Mouse (Mus musculus): ENCODE data around the gene Fam207a. TPM values are rescaled to one million over a fixed set of nuclear protein-coding genes. Genes with fewer than 3 reads are reported as not detected.

Gene Fam207a
- 23.2 and 24.5 TPM in 2 replicates for polyA plus RNA-seq (2015; fragmentation: Nextera tagmentation; extraction: Ambion mirVana)

- H3K9me3 ChIP-seq (replicated peaks; ENCODE audit: control insufficient read depth, low read length), result no peaks in the 10 kb centered on the region
- H3K4me1 ChIP-seq (ENCODE audit: control insufficient read depth, insufficient read depth, low read length), result peaks cover 16% of the 10 kb centered on the region
- ATAC-seq (replicated peaks; ENCODE audit: extremely low read depth, insufficient read depth, low FRiP score), result peak; percentile 88
- H3K27me3 ChIP-seq (ENCODE audit: control insufficient read depth, insufficient read depth, low read length), result no peaks in the 10 kb centered on the region
- peak within 1 kb of the TSS; percentile 81 for H3K27ac ChIP-seq (ENCODE audit: low read length)
- 1% methylated on average over 75 of the region's 75 CpGs for WGBS
- peak within 1 kb of the TSS; percentile 91 for H3K4me2 ChIP-seq (ENCODE audit: low read depth, low read length)
- peak within 1 kb of the TSS; percentile 81 for H3K4me3 ChIP-seq (ENCODE audit: low read length)
- peak within 1 kb of the TSS; percentile 96 for H3K9ac ChIP-seq (ENCODE audit: low read length)
- H3K36me3 ChIP-seq (ENCODE audit: control insufficient read depth, insufficient read depth), result peaks cover 18% of the 10 kb centered on the region
Observed at GRCm38 (mm10) chr10:77515385-77516348, at the start of gene Fam207a. Gene Fam207a (minus strand): TSS chr10:77515785.

DNA sequence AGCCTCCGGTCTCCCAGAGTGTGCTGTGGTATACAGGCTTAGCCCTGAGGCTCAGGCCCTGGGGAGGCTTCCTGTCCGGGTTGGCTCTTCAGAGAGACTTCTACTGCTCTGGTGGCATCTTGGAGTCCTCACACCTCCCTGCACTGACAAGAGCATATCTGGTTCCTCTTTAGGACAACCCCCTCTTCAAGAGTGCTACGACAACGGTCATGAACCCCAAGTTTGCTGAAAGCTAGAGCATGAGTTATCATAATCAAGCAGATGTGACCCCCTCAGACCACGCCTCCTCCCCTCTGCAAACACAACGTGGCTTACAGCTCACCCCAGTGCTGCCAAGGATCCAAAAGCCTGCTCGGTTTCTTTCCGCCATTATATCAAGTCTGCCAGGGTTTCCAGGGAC lies 49.4 kb upstream of the Fam207a start:
- H3K9ac ChIP-seq (ENCODE audit: low read length), result no peak overlapping the region
- H3K36me3 ChIP-seq (ENCODE audit: control insufficient read depth, insufficient read depth), result no peaks in the 10 kb centered on the region
- H3K27ac ChIP-seq (ENCODE audit: low read length), result no peak overlapping the region
- H3K9me3 ChIP-seq (replicated peaks; ENCODE audit: control insufficient read depth, low read length), result no peaks in the 10 kb centered on the region
- no peak overlapping the region for H3K4me2 ChIP-seq (ENCODE audit: low read depth, low read length)
- H3K4me1 ChIP-seq (ENCODE audit: control insufficient read depth, insufficient read depth, low read length), result no peaks in the 10 kb centered on the region
- WGBS, result 65% methylated on average over 8 of the region's 8 CpGs
- ATAC-seq (replicated peaks; ENCODE audit: extremely low read depth, insufficient read depth, low FRiP score), result no peak
- no peak overlapping the region for H3K4me3 ChIP-seq (ENCODE audit: low read length)
- no peaks in the 10 kb centered on the region for H3K27me3 ChIP-seq (ENCODE audit: control insufficient read depth, insufficient read depth, low read length)

GRCm38 (mm10) chr10:77561508-77561907 lies 45.9 kb upstream of the Fam207a start:
- WGBS, result 63% methylated on average over 2 of the region's 2 CpGs
- Histone ChIP-seq H3K27ac (ENCODE audit: low read length) (no peak overlapping the region), H3K9ac (ENCODE audit: low read length) (no peak overlapping the region), H3K36me3 (ENCODE audit: control insufficient read depth, insufficient read depth) (no peaks in the 10 kb centered on the region), H3K4me3 (ENCODE audit: low read length) (no peak overlapping the region), H3K9me3 (replicated peaks; ENCODE audit: control insufficient read depth, low read length) (no peaks in the 10 kb centered on the region), H3K4me2 (ENCODE audit: low read depth, low read length) (no peak overlapping the region), H3K27me3 (ENCODE audit: control insufficient read depth, insufficient read depth, low read length) (no peaks in the 10 kb centered on the region), H3K4me1 (ENCODE audit: control insufficient read depth, insufficient read depth, low read length) (no peaks in the 10 kb centered on the region)
- ATAC-seq (replicated peaks; ENCODE audit: extremely low read depth, insufficient read depth, low FRiP score), result no peak

GRCm38 (mm10) chr10:77560830-77561229 lies 45.2 kb upstream of the Fam207a start:
- Histone ChIP-seq H3K36me3 (ENCODE audit: control insufficient read depth, insufficient read depth) (no peaks in the 10 kb centered on the region), H3K4me1 (ENCODE audit: control insufficient read depth, insufficient read depth, low read length) (no peaks in the 10 kb centered on the region), H3K27ac (ENCODE audit: low read length) (no peak overlapping the region), H3K9me3 (replicated peaks; ENCODE audit: control insufficient read depth, low read length) (no peaks in the 10 kb centered on the region), H3K9ac (ENCODE audit: low read length) (no peak overlapping the region), H3K4me2 (ENCODE audit: low read depth, low read length) (no peak overlapping the region), H3K27me3 (ENCODE audit: control insufficient read depth, insufficient read depth, low read length) (no peaks in the 10 kb centered on the region), H3K4me3 (ENCODE audit: low read length) (no peak overlapping the region)
- ATAC-seq (replicated peaks; ENCODE audit: extremely low read depth, insufficient read depth, low FRiP score), result no peak
- 63% methylated on average over 9 of the region's 9 CpGs for WGBS

DNA sequence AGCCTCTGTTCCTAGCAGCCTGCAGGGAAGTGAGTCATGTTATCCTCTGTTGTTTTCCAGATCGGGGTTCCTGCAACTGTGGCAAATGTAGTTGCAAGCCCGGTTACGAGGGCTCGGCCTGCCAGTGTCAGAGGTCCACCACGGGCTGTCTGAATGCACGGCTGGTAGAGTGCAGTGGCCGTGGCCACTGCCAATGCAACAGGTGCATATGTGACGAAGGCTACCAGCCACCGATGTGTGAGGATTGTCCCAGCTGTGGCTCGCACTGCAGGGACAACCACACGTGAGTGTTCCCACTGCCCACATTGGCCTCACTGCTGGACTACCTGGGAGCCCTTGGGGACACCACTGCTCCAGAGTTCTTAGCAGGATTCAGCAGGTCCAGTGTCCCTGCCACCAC lies 44.5 kb upstream of the Fam207a start:
- Histone ChIP-seq H3K9ac (ENCODE audit: low read length) (no peak overlapping the region), H3K4me1 (ENCODE audit: control insufficient read depth, insufficient read depth, low read length) (no peaks in the 10 kb centered on the region), H3K27ac (ENCODE audit: low read length) (no peak overlapping the region), H3K4me2 (ENCODE audit: low read depth, low read length) (no peak overlapping the region), H3K27me3 (ENCODE audit: control insufficient read depth, insufficient read depth, low read length) (no peaks in the 10 kb centered on the region), H3K9me3 (replicated peaks; ENCODE audit: control insufficient read depth, low read length) (no peaks in the 10 kb centered on the region), H3K36me3 (ENCODE audit: control insufficient read depth, insufficient read depth) (no peaks in the 10 kb centered on the region), H3K4me3 (ENCODE audit: low read length) (no peak overlapping the region)
- no peak for ATAC-seq (replicated peaks; ENCODE audit: extremely low read depth, insufficient read depth, low FRiP score)
- 84% methylated on average over 11 of the region's 11 CpGs for WGBS

- H3K27ac ChIP-seq (ENCODE audit: low read length), result no peak overlapping the region
- H3K36me3 ChIP-seq (ENCODE audit: control insufficient read depth, insufficient read depth), result no peaks in the 10 kb centered on the region
- no peak overlapping the region for H3K9ac ChIP-seq (ENCODE audit: low read length)
- ATAC-seq (replicated peaks; ENCODE audit: extremely low read depth, insufficient read depth, low FRiP score), result no peak
- no peak overlapping the region for H3K4me3 ChIP-seq (ENCODE audit: low read length)
- H3K9me3 ChIP-seq (replicated peaks; ENCODE audit: control insufficient read depth, low read length), result no peaks in the 10 kb centered on the region
- H3K27me3 ChIP-seq (ENCODE audit: control insufficient read depth, insufficient read depth, low read length), result no peaks in the 10 kb centered on the region
- H3K4me2 ChIP-seq (ENCODE audit: low read depth, low read length), result no peak overlapping the region
- no peaks in the 10 kb centered on the region for H3K4me1 ChIP-seq (ENCODE audit: control insufficient read depth, insufficient read depth, low read length)
- 81% methylated on average over 4 of the region's 4 CpGs for WGBS
Observed at GRCm38 (mm10) chr10:77557641-77558040, 42.1 kb upstream of the Fam207a start.

GRCm38 (mm10) chr10:77556631-77557030 lies 41.0 kb upstream of the Fam207a start:
- H3K9me3 ChIP-seq (replicated peaks; ENCODE audit: control insufficient read depth, low read length), result no peaks in the 10 kb centered on the region
- no peak overlapping the region for H3K4me2 ChIP-seq (ENCODE audit: low read depth, low read length)
- H3K27me3 ChIP-seq (ENCODE audit: control insufficient read depth, insufficient read depth, low read length), result no peaks in the 10 kb centered on the region
- 83% methylated on average over 7 of the region's 7 CpGs for WGBS
- no peak overlapping the region for H3K27ac ChIP-seq (ENCODE audit: low read length)
- ATAC-seq (replicated peaks; ENCODE audit: extremely low read depth, insufficient read depth, low FRiP score), result no peak
- H3K4me3 ChIP-seq (ENCODE audit: low read length), result no peak overlapping the region
- H3K9ac ChIP-seq (ENCODE audit: low read length), result no peak overlapping the region
- H3K4me1 ChIP-seq (ENCODE audit: control insufficient read depth, insufficient read depth, low read length), result no peaks in the 10 kb centered on the region
- no peaks in the 10 kb centered on the region for H3K36me3 ChIP-seq (ENCODE audit: control insufficient read depth, insufficient read depth)

GRCm38 (mm10) chr10:77554918-77555317 lies 39.3 kb upstream of the Fam207a start:
- Histone ChIP-seq H3K27ac (ENCODE audit: low read length) (no peak overlapping the region), H3K4me3 (ENCODE audit: low read length) (no peak overlapping the region), H3K27me3 (ENCODE audit: control insufficient read depth, insufficient read depth, low read length) (no peaks in the 10 kb centered on the region), H3K4me1 (ENCODE audit: control insufficient read depth, insufficient read depth, low read length) (no peaks in the 10 kb centered on the region), H3K9me3 (replicated peaks; ENCODE audit: control insufficient read depth, low read length) (no peaks in the 10 kb centered on the region), H3K4me2 (ENCODE audit: low read depth, low read length) (no peak overlapping the region), H3K9ac (ENCODE audit: low read length) (no peak overlapping the region), H3K36me3 (ENCODE audit: control insufficient read depth, insufficient read depth) (no peaks in the 10 kb centered on the region)
- ATAC-seq (replicated peaks; ENCODE audit: extremely low read depth, insufficient read depth, low FRiP score), result no peak
- WGBS, result 73% methylated on average over 4 of the region's 4 CpGs

DNA sequence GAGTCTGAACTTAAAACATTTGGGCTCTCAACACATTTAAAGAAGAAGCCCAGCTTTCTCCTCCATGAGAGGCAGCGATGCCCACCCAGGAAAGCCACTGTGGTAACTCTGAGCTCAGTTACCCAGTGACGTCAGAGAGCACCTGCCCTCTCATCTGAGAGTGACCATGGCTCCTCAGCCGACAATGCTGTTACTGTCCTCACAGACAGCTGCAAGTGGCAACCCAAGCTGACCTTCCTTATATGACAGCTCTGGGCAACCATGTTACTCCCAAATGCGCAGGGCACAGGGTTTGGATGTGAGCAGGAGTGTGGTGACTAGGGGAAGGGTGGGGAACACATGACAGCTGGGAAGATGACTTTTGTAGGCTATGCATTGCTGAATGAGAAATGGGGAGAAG lies 37.7 kb upstream of the Fam207a start:
- Histone ChIP-seq H3K4me3 (ENCODE audit: low read length) (no peak overlapping the region), H3K4me1 (ENCODE audit: control insufficient read depth, insufficient read depth, low read length) (no peaks in the 10 kb centered on the region), H3K36me3 (ENCODE audit: control insufficient read depth, insufficient read depth) (no peaks in the 10 kb centered on the region), H3K4me2 (ENCODE audit: low read depth, low read length) (no peak overlapping the region), H3K27me3 (ENCODE audit: control insufficient read depth, insufficient read depth, low read length) (no peaks in the 10 kb centered on the region), H3K9me3 (replicated peaks; ENCODE audit: control insufficient read depth, low read length) (no peaks in the 10 kb centered on the region), H3K9ac (ENCODE audit: low read length) (no peak overlapping the region), H3K27ac (ENCODE audit: low read length) (no peak overlapping the region)
- 74% methylated on average over 4 of the region's 4 CpGs for WGBS
- ATAC-seq (replicated peaks; ENCODE audit: extremely low read depth, insufficient read depth, low FRiP score), result no peak

Measured in heart, embryonic 16.5 days (tissue).